Mouse (Mus musculus): ENCODE results near the gene Stt3b.

Stt3b gene

GRCm38 (mm10) chr9:115310346-115311222, at the start of gene Stt3b:
TSS of gene Stt3b (minus strand) at chr9:115310421.
- DNase-seq = peak; percentile 99 to 100

DNA sequence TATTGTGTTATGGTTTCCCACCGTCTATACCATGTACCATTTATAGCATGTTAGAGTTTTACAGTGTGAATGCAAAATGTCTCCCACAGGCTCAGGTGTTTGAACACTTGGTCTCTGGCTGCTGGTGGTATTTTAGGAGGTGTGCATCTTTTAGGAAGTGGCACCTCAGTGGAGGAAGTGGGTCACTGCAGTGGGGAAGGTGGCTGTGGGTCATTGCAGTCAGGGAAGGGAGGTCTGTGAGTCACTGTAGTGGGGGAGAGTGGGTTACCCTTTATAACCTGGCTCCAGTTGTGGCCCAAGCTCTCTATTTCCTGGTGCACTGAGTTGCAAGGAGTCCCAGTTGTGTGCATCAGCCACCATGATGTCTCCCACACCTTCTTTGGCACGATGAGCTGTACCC, 48.2 kb upstream of the Stt3b start:
- DNase-seq = no peak

GRCm38 (mm10) chr9:115357996-115358395, 47.8 kb upstream of the Stt3b start:
- DNase-seq = no peak

- DNase-seq = no peak
Measured at GRCm38 (mm10) chr9:115356731-115357458, 46.7 kb upstream of the Stt3b start.

DNA sequence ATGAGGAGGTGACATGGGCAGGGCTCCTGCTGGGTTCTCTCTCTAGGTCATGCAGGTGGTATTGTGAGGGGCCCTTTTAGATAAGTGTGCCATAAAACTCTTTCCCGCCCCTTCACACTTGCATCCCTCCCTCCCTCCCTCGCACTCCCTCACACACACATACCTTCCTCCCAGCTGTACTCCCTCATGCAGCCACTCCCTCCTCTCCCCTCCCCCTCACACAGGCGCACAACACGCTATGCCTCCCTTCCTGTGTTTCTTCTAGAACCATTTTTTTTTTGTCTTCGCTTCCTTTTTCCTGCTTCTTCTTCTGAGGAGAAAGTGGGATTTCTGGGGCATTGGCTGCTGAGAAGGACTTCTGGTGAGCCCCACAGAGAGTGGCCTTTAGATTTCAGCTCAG, 45.8 kb upstream of the Stt3b start:
- DNase-seq = no peak

- DNase-seq = no peak
Measured at GRCm38 (mm10) chr9:115349741-115350512, 39.7 kb upstream of the Stt3b start.

DNA sequence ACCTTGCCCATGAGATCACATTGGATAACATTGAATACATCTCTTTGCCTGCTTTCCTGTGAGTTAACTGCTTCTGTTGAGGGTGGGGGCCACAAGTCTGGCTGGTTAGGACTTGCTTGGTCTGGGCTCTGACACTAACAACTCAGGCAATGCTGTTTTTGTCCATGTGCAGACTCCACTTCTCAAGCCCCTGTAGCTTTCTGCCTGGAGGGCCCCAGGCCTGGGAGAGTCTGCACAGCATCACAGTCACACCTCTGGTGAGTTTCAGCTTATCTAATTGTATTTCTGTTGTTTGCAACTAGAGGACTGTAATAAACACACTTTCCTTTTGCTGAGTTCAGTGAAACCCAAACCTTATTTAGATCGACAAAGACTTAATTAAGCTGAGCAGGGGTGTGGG, 38.9 kb upstream of the Stt3b start:
- DNase-seq = no peak

- no peak for DNase-seq
Measured at GRCm38 (mm10) chr9:115344930-115345329, 34.7 kb upstream of the Stt3b start.

- no peak for DNase-seq
Measured at GRCm38 (mm10) chr9:115341576-115341975, 31.4 kb upstream of the Stt3b start.

DNA sequence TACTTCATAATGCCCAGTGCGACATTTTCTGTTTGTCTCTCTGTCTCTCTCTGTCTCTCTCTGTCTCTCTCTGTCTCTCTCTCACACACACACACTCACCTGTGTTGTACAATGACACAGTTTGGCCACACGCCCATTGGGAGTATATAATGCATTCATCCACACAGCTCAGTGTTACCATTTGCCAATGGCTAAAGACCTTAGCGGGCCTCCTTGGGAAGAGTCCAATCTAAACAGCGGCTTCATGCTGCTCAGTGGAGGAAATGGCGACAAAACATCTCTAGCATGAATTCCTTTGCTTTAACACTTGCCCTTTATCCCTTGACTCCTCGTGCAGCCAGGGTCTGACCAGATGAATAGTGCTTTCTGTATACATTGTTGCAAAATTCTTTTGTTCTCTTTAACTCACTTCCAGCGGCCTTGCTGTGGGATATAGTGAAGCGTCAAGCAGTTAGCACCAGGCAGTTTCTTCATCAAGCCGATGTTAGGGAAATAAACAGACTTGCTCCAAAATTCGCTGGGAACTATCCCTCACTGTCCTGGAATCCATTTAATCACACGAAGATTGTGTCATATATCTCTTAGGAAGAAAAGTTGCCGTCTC, 30.1 kb upstream of the Stt3b start:
- DNase-seq = no peak

DNA sequence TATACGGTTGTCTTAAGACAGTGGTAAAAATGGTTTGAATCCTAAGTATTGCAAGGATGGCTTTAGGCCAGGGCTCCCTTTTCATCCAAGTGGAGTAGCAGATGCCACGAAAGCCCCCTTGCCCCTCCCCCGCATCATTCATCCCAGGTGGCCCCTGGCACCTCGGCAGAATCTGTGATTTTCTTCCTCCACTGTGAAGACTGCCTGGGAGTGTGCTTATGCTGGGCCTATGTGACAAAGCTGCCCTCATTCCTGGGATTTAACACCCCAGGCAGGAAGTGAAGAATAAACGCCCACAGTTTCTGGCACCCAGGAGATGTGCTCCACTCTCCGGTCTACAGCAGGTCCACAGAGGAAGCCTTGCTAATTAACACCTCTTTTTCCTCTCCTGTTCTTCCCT, 28.6 kb upstream of the Stt3b start:
- DNase-seq = no peak

GRCm38 (mm10) chr9:115333016-115333415, 22.8 kb upstream of the Stt3b start:
- no peak for DNase-seq

GRCm38 (mm10) chr9:115332339-115332738, 22.1 kb upstream of the Stt3b start:
- no peak for DNase-seq

DNA sequence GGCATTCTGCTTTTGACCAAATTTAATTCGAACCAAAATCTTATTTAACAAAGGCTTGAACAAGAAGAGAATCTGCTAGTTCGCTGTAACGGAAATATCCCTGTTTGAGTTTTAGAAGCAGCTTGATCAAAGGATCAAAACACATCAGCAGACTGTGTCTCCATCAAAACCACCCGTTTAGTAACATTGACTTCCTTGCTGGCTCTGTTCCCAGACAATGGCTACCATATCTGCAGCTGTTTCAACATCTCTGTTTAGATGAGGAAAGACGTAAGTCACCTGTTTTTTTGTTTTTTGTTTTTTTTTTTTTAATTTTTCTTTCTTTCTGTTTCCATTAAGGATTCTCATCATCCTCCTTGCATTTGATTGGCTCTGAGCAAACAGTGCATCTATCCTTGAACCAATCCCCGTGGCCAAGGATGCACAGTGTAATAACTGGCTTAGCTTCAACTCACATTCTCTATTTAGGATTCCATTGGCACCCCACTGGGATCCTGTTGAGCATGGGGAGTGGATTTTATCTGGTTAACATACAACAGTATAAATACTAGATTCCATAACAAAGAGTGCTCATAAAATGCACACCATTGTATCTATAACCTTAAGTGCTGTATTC, 20.7 kb upstream of the Stt3b start:
- DNase-seq = no peak

DNA sequence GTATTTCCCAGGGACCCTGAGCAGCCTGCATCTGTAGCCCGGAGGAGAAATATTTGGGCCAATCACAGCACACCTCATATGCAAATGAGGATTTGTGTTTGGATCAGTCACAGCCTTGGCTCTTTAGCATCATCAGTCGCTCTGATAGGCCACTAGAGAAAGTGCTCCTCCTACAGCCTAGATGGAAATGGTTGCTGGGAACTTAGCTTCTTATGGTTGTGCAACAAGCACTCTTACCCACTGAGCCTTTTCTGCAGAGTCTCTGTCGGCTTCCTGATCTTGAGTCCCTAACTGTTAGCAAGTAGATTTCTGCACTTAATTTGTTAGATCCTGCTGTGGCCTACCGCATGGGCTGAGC, 16.3 kb upstream of the Stt3b start:
- DNase-seq = no peak

DNA sequence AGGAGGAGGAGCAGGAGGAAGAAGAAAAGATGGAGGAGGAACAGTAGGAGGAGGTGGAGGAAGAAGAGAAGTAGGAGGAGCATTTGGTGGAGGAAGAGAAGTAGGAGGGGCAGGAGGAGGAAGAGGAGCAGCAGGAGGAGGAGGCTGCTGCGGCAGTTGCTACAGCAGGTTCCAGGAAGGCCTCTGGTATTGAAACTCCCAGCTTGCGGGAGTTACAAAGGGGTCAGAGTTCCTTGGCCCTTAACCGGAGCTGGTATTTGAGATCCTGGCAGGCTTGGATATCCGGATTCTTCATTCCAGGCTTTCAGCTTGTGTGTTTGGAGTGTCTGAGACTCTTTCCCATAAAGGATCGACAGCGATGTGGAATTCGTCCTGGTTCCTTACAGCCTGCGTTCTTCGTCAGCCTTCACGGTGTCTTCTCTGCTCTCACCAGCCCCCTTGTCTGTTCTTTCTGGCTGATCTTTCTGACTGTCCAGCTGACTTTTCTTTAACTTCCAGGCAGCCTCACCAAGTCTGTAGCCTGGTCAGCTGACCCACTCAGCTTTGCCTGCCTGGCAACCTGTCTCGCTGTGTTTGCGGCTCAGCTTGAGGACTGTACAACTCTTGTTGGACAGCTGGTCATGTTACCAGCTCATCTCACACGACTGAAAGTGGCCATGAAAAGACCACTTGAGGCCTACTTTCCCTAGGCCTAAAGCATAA, 15.8 kb upstream of the Stt3b start:
- no peak for DNase-seq

DNA sequence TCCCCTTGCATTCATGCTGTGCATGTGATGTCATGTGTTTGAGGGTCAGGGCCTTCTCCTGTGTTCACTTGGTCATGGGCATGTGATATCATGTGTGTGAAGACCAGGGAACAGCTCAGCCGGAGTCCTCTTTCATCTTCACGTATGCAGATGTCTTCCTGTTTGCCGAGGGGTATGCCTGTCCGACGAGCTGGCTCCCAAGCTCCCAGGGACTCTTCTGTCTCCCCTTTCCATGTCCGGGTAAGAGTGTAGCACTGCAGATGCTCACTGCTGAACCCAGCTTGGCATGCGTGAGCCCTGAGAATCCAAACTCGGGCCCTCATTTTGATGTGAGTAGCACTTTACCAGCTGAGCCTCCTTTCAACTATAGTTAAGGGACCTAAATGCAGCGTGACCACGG, 13.4 kb upstream of the Stt3b start:
- DNase-seq = no peak

DNA sequence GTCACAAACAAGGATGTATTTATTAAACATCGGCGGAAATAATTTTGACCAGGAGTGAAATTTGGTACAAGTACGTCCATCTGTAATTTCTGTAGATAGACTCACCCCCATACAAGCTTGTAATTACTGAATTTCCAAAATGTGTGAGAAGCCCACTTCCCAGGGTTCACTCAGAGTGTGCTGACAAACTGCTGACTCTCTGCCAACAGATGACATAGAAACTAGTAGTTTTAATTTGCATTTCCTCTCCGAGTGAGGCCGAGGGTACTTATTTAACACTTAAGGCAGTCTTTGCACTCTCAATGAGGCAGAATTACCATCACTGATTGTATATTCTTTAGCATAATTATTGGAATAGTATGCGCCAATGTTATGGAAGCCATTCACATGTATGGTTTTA, 12.2 kb upstream of the Stt3b start:
- no peak for DNase-seq

GRCm38 (mm10) chr9:115321052-115321451, 10.8 kb upstream of the Stt3b start:
- DNase-seq = no peak

GRCm38 (mm10) chr9:115320156-115320555, 9.9 kb upstream of the Stt3b start:
- no peak for DNase-seq

DNA sequence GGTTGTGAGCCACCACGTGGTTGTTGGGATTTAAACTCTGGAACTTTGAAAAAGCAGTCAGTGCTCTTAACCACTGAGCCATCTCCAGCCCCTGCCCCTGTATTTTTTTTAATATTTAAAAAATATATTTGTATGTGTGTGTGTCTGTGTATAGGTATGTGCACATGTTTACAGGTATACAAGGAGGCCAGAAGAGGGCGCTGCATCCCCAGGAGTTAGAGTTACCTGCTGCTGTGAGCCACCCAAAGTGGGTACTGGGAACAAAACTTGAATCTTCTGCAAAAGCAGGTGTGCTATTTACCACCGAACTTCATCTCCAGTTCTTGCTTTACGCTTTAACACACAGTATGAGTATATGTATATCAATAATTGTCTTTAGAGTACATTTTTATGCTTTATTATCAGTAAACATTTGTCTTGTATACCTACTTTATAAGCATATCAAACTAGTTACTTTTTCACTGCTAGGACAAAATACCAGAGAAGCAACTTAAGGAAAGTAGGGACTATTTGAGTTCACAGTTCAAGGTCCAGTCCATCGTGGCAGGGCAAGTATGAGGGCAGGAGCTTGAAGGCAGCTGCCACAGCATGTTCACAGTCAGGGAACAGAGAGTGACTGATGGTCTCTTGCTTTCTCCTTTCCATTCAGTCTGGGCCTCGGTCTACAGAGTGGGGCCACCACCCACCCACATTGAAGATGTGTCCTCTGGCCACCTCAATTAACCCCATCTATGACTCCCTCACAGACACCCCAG, 8.6 kb upstream of the Stt3b start:
- no peak for DNase-seq
